Mouse (Mus musculus): ENCODE measurements around the gene Naaa.

DNA sequence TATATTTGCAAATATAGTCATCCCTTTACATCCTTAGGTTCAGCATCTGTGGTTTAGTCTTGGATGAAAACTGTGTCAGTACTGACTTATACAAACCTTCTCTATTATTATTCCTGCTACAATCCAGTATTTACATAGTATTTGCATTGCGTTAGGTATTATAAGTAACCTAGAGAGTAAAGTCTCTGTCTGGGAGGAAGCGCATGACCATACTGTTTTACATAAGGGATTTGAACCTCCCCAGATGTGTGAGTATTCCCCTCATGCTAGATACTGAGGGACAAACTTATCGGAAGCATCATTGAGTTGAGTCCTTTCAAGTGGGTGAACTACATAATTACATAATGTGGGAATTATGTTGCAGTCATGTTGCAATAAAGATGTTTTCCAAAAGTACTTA is 48.5 kb downstream of the Naaa start:
- TF ChIP-seq POLR2A (IDR thresholded peaks at IDR 0.05; ENCODE audit: insufficient read depth, low read depth, low read length) (no peak), CTCF (IDR thresholded peaks at IDR 0.05; ENCODE audit: insufficient read depth, low read depth, low read length) (no peak)
